Mouse (Mus musculus) stomach, postnatal 0 days (tissue): ENCODE results near the gene Prmt3.

ENCODE experiments used
- CTCF ChIP-seq: IDR thresholded peaks from 2 replicates; pipeline ENCODE4 v1.5.1; 2016; ENCODE audit warnings: antibody characterized with exemption, low read depth, mild to moderate bottlenecking, moderate library complexity
- EP300 ChIP-seq: optimal IDR thresholded peaks from 2 replicates; pipeline ENCODE3; 2016; ENCODE audit warnings: antibody characterized with exemption

- no peak for TF ChIP-seq CTCF
- no peak for TF ChIP-seq EP300
Observed at GRCm38 (mm10) chr7:49822028-49822427, 43.9 kb downstream of the Prmt3 start.
